Mouse (Mus musculus): ENCODE measurements around the gene Lrrc75a. TPM values are rescaled to one million over a fixed set of nuclear protein-coding genes. Genes with fewer than 3 reads are reported as not detected.

The Lrrc75a gene
- polyA plus RNA-seq, 1 experiment from 2014 or later: 10.6 TPM

- Histone ChIP-seq H3K36me3 (ENCODE audit: control insufficient read depth, insufficient read depth) (no peaks in the 10 kb centered on the region), H3K9me3 (ENCODE audit: control insufficient read depth, low read length) (no peaks in the 10 kb centered on the region), H3K27me3 (replicated peaks; ENCODE audit: control insufficient read depth, insufficient read depth, low read length) (no peaks in the 10 kb centered on the region), H3K27ac (ENCODE audit: low read length) (no peak overlapping the region), H3K4me3 (replicated peaks; ENCODE audit: low read length) (no peak overlapping the region), H3K4me2 (ENCODE audit: low read length) (no peak overlapping the region), H3K9ac (replicated peaks; ENCODE audit: low read depth, low read length) (no peak overlapping the region), H3K4me1 (replicated peaks; ENCODE audit: control insufficient read depth, insufficient read depth, low read length) (no peaks in the 10 kb centered on the region)
- ATAC-seq: no peak
- 64% methylated on average over 1 of the region's 1 CpGs for WGBS
Observed at GRCm38 (mm10) chr11:62566211-62566610, 82.1 kb downstream of the Lrrc75a start.

GRCm38 (mm10) chr11:62565747-62566146, 82.6 kb downstream of the Lrrc75a start:
- 77% methylated on average over 7 of the region's 7 CpGs for WGBS
- H3K27me3 ChIP-seq (replicated peaks; ENCODE audit: control insufficient read depth, insufficient read depth, low read length): no peaks in the 10 kb centered on the region
- H3K4me3 ChIP-seq (replicated peaks; ENCODE audit: low read length): no peak overlapping the region
- no peak overlapping the region for H3K9ac ChIP-seq (replicated peaks; ENCODE audit: low read depth, low read length)
- H3K27ac ChIP-seq (ENCODE audit: low read length): no peak overlapping the region
- no peaks in the 10 kb centered on the region for H3K4me1 ChIP-seq (replicated peaks; ENCODE audit: control insufficient read depth, insufficient read depth, low read length)
- no peaks in the 10 kb centered on the region for H3K36me3 ChIP-seq (ENCODE audit: control insufficient read depth, insufficient read depth)
- no peak overlapping the region for H3K4me2 ChIP-seq (ENCODE audit: low read length)
- H3K9me3 ChIP-seq (ENCODE audit: control insufficient read depth, low read length): no peaks in the 10 kb centered on the region
- no peak for ATAC-seq

GRCm38 (mm10) chr11:62563590-62563989, 84.7 kb downstream of the Lrrc75a start:
- H3K27ac ChIP-seq (ENCODE audit: low read length): no peak overlapping the region
- H3K4me1 ChIP-seq (replicated peaks; ENCODE audit: control insufficient read depth, insufficient read depth, low read length): 0 out of 2 replicates have a peak, but pooled peaks cover 3% of the 10 kb centered on the region
- H3K9ac ChIP-seq (replicated peaks; ENCODE audit: low read depth, low read length): no peak overlapping the region
- WGBS: 93% methylated on average over 2 of the region's 2 CpGs
- H3K27me3 ChIP-seq (replicated peaks; ENCODE audit: control insufficient read depth, insufficient read depth, low read length): no peaks in the 10 kb centered on the region
- no peak overlapping the region for H3K4me2 ChIP-seq (ENCODE audit: low read length)
- H3K36me3 ChIP-seq (ENCODE audit: control insufficient read depth, insufficient read depth): no peaks in the 10 kb centered on the region
- no peak for ATAC-seq
- no peaks in the 10 kb centered on the region for H3K9me3 ChIP-seq (ENCODE audit: control insufficient read depth, low read length)
- H3K4me3 ChIP-seq (replicated peaks; ENCODE audit: low read length): no peak overlapping the region

- no peak for ATAC-seq
- H3K9ac ChIP-seq (replicated peaks; ENCODE audit: low read depth, low read length): peak overlapping the region; percentile 36
Observed at GRCm38 (mm10) chr11:62560463-62561016, 87.8 kb downstream of the Lrrc75a start.

GRCm38 (mm10) chr11:62558961-62559646, 89.2 kb downstream of the Lrrc75a start:
- H3K9ac ChIP-seq (replicated peaks; ENCODE audit: low read depth, low read length): no peak overlapping the region
- no peak for ATAC-seq
- no peak overlapping the region for H3K4me3 ChIP-seq (replicated peaks; ENCODE audit: low read length)
- WGBS: 77% methylated on average over 6 of the region's 6 CpGs
- H3K27me3 ChIP-seq (replicated peaks; ENCODE audit: control insufficient read depth, insufficient read depth, low read length): no peaks in the 10 kb centered on the region
- H3K36me3 ChIP-seq (ENCODE audit: control insufficient read depth, insufficient read depth): no peaks in the 10 kb centered on the region; the same call in 1 of the 2 replicates
- peaks cover 22% of the 10 kb centered on the region for H3K4me1 ChIP-seq (replicated peaks; ENCODE audit: control insufficient read depth, insufficient read depth, low read length)
- no peak overlapping the region for H3K4me2 ChIP-seq (ENCODE audit: low read length)
- no peak overlapping the region for H3K27ac ChIP-seq (ENCODE audit: low read length)
- H3K9me3 ChIP-seq (ENCODE audit: control insufficient read depth, low read length): no peaks in the 10 kb centered on the region

More at GRCm38 (mm10) chr11:62560463-62561016, 87.8 kb downstream of the Lrrc75a start:
- Histone ChIP-seq H3K4me2 (ENCODE audit: low read length) (peak overlapping the region; percentile 50), H3K9me3 (ENCODE audit: control insufficient read depth, low read length) (no peaks in the 10 kb centered on the region), H3K36me3 (ENCODE audit: control insufficient read depth, insufficient read depth) (no peaks in the 10 kb centered on the region), H3K4me1 (replicated peaks; ENCODE audit: control insufficient read depth, insufficient read depth, low read length) (peaks cover 8% of the 10 kb centered on the region; the same call in 1 of the 2 replicates), H3K27me3 (replicated peaks; ENCODE audit: control insufficient read depth, insufficient read depth, low read length) (no peaks in the 10 kb centered on the region), H3K4me3 (replicated peaks; ENCODE audit: low read length) (peak overlapping the region; percentile 29), H3K27ac (ENCODE audit: low read length) (no peak overlapping the region)
- WGBS: 38% methylated on average over 43 of the region's 43 CpGs

- H3K36me3 ChIP-seq (ENCODE audit: control insufficient read depth, insufficient read depth): peaks cover 2% of the 10 kb centered on the region; the same call in 1 of the 2 replicates
- no peaks in the 10 kb centered on the region for H3K9me3 ChIP-seq (ENCODE audit: control insufficient read depth, low read length)
- H3K4me3 ChIP-seq (replicated peaks; ENCODE audit: low read length): no peak overlapping the region
- no peak for ATAC-seq
- no peak overlapping the region for H3K27ac ChIP-seq (ENCODE audit: low read length)
- no peak overlapping the region for H3K4me2 ChIP-seq (ENCODE audit: low read length)
- H3K4me1 ChIP-seq (replicated peaks; ENCODE audit: control insufficient read depth, insufficient read depth, low read length): peaks cover 30% of the 10 kb centered on the region
- no peaks in the 10 kb centered on the region for H3K27me3 ChIP-seq (replicated peaks; ENCODE audit: control insufficient read depth, insufficient read depth, low read length)
- no peak overlapping the region for H3K9ac ChIP-seq (replicated peaks; ENCODE audit: low read depth, low read length)
- 61% methylated on average over 2 of the region's 2 CpGs for WGBS
Observed at GRCm38 (mm10) chr11:62558152-62558551, 90.2 kb downstream of the Lrrc75a start.

GRCm38 (mm10) chr11:62557205-62557604, 91.1 kb downstream of the Lrrc75a start:
- Histone ChIP-seq H3K9me3 (ENCODE audit: control insufficient read depth, low read length) (no peaks in the 10 kb centered on the region), H3K4me1 (replicated peaks; ENCODE audit: control insufficient read depth, insufficient read depth, low read length) (peaks cover 30% of the 10 kb centered on the region), H3K27ac (ENCODE audit: low read length) (no peak overlapping the region), H3K9ac (replicated peaks; ENCODE audit: low read depth, low read length) (no peak overlapping the region), H3K27me3 (replicated peaks; ENCODE audit: control insufficient read depth, insufficient read depth, low read length) (no peaks in the 10 kb centered on the region), H3K36me3 (ENCODE audit: control insufficient read depth, insufficient read depth) (peaks cover 2% of the 10 kb centered on the region; the same call in 1 of the 2 replicates), H3K4me2 (ENCODE audit: low read length) (no peak overlapping the region), H3K4me3 (replicated peaks; ENCODE audit: low read length) (no peak overlapping the region)
- 80% methylated on average over 5 of the region's 5 CpGs for WGBS
- ATAC-seq: no peak

- peaks cover 2% of the 10 kb centered on the region; the same call in 1 of the 2 replicates for H3K36me3 ChIP-seq (ENCODE audit: control insufficient read depth, insufficient read depth)
- H3K4me1 ChIP-seq (replicated peaks; ENCODE audit: control insufficient read depth, insufficient read depth, low read length): peaks cover 30% of the 10 kb centered on the region
- H3K9me3 ChIP-seq (ENCODE audit: control insufficient read depth, low read length): no peaks in the 10 kb centered on the region
- H3K27ac ChIP-seq (ENCODE audit: low read length): no peak overlapping the region
- no peaks in the 10 kb centered on the region for H3K27me3 ChIP-seq (replicated peaks; ENCODE audit: control insufficient read depth, insufficient read depth, low read length)
- H3K4me3 ChIP-seq (replicated peaks; ENCODE audit: low read length): no peak overlapping the region
- no peak overlapping the region for H3K9ac ChIP-seq (replicated peaks; ENCODE audit: low read depth, low read length)
- no peak for ATAC-seq
- H3K4me2 ChIP-seq (ENCODE audit: low read length): no peak overlapping the region
Observed at GRCm38 (mm10) chr11:62555896-62556412, 92.4 kb downstream of the Lrrc75a start.

- Histone ChIP-seq H3K9me3 (ENCODE audit: control insufficient read depth, low read length) (no peaks in the 10 kb centered on the region), H3K4me2 (ENCODE audit: low read length) (peak overlapping the region; percentile 74), H3K27ac (ENCODE audit: low read length) (no peak overlapping the region), H3K4me3 (replicated peaks; ENCODE audit: low read length) (peak overlapping the region; percentile 42), H3K27me3 (replicated peaks; ENCODE audit: control insufficient read depth, insufficient read depth, low read length) (no peaks in the 10 kb centered on the region), H3K4me1 (replicated peaks; ENCODE audit: control insufficient read depth, insufficient read depth, low read length) (peaks cover 27% of the 10 kb centered on the region), H3K36me3 (ENCODE audit: control insufficient read depth, insufficient read depth) (peaks cover 2% of the 10 kb centered on the region; the same call in 1 of the 2 replicates), H3K9ac (replicated peaks; ENCODE audit: low read depth, low read length) (no peak overlapping the region)
- no peak for ATAC-seq
Observed at GRCm38 (mm10) chr11:62554934-62555517, 93.3 kb downstream of the Lrrc75a start.

Data from forebrain, embryonic 16.5 days (tissue).